Mouse (Mus musculus): Measurements from ENCODE around the gene March9.
A peak's percentile ranks its signal among the peaks of the same experiment; 100 is the strongest.

The March9 gene

DNA sequence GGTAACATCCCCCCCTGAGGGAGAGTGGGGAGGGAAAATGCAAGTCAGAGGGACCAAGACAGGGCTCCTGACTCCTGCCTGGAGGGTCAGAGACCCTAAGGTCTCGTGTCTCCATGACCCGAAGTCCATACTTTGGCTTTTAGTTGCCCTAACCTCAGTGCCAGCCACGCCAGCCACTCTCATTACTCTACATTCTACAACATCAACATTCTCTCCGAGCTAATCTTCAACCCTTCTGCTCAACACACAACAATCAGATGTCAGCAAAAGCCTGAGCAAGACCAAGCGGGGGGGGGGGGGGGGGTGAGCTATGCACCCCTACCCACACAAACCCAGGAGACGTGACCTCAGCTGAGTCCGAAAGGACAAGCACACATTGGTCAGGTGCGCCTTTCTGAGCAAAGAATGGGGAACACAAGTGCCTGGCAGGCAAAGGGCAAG is 26.7 kb downstream of the March9 start:
- no peak for DNase-seq (ENCODE audit: low spot score in 2 of 2)

DNA sequence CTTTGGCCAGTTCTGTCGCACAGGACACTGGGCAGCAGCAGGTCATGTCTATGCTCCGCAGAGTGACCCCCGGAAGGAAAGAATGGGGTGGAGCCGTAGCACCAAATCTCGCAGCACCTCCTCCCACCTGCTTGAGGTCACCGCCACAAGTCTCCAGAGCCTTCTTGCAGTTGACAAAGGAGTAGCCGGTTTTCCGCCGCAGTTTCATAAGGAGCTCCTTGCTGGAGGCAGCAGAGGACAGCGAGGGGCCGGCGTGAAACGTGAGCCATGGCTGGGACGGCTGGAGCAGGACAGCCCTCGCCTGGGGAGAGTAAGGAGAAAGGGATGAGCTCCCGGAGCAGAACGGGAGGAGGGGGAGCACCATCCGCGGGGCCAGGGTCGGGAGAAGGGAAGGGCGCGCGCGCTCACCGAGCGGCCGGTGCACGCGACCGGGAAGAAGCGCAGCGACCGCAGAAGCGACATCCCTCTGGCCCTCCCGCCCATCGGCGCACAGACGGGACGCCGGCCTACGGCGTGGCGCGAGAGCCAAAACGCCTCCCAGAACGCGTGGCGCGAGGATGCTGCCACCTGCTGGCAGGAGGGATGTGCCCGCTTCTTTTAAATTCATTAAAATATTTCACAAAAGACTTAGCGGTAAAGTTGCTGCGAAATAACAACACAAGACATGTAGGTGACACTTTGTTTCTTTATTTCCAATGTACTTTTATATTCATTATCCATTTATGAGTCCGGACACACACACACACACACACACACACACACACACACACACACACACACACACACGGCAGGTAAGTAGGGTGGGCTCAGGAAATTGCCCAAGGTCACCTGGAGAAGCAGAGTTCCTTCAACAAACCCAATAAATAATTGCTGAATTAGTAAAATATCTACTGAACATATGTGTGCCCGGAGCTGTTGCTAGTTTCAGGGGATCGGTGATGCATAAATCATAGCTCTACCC is 29.4 kb downstream of the March9 start, which contains the start of gene Tsfm:
Gene Tsfm, minus strand, starts transcription at position 505 of the 961 bp plus-strand sequence.
- peak; percentile 91 to 98 for DNase-seq (ENCODE audit: low spot score in 2 of 2)

DNA sequence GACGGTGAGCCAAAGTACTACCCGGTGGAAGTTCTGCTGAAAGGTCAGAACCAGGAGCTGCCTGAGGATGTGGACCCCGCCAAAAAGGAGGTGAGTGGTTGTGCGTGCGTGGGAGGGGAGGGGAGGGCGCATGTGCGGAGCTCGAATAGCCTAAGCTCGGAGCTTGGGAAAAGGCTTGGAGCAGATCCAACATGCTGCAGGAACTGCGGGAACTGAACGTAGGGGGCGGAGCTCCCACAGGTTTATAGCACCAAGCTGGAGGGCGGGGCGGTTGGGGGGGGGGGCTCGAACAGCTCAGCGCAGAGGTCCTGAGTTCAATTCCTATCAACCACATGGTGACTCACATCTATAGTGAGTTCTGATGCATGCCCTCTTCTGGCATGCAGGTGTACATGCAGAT is 41.6 kb downstream of the March9 start:
- DNase-seq (ENCODE audit: low spot score in 2 of 2): no peak

DNA sequence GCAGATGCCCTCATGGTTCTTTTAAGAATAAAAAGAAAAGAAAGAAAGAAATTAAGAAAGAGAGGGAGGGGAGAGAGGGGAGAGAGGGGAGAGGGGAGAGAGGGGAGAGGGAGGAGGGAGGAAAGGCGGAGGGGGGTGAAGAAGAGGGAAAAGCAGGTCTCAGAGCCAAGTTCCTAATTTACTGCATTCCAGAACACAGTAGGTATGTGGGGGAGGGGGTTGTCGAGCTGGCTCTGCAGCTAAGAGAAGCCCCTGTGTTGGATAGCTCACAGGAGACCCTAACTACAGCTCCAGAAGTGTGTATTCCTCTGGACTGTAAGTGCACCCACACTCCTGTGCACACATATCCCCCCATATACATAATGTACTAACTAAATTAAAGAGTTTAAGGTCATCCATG is 42.9 kb downstream of the March9 start:
- no peak for DNase-seq (ENCODE audit: low spot score in 2 of 2)

DNA sequence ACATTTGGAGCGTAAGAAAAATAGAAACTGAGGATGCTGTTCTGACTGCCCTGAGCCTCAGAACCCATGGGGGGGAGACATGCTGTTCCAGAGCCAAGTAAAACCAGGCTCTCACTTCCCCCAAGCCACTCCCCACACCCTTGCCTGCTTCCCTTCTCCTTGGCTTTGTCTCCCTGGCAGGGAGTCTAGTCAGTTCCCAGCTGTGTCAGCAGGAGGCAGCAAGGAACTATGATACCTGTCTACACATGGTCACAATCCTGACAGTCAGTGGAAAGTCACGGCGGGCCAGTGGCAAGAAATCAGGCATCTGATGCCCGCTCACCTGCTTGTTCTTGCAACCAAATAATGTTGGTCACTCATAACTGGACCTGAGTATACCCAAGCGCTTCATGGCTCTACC is 43.5 kb downstream of the March9 start:
- DNase-seq (ENCODE audit: low spot score in 2 of 2): no peak
